Mouse (Mus musculus): ENCODE measurements at regions not wholly inside any gene's neighbourhood (a gene's known extent, or its start where the extent isn't known, plus 50 kb on each side); places are given as distances from the start of the nearest gene placed in this dataset.

DNA sequence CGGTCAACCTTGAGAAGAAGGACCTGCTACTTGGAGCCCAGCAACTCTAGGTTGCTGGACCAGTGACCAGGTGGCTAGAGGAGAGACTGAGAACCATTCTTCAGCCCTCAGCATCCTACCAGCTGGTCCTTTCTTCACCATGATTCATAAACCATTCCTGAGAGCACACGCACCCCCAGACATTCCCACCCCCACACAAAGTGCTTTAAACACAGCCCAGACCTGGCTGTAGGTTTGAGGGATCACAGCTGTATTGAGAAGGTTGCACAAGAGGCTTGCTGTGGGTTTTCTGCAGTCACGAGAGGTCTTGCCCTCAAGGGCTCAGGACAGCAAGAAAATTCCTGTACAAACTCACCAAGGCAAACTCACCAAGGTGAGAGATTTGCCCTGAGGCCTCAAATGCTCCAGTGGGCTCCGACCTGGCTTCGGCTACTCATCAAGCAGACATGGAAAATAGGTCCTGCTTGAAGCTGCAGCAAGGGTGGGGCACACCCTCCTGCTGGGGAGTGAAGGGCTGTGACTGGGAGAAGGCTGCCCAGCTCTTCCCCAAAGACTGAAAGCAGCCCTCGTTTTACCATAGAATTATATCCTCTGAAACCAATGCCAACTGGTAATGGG, 161.9 kb upstream of the Lnx1 start:
- H3K36me3 ChIP-seq: no peaks in the 10 kb centered on the region
- no peak overlapping the region for H3K4me3 ChIP-seq (replicated peaks)
- ATAC-seq (ENCODE audit: low read depth) (no peak), DNase-seq (no peak)
- WGBS (ENCODE audit: insufficient replicate concordance): 54% methylated on average over 6 of the region's 6 CpGs
- H3K27ac ChIP-seq: no peak overlapping the region
- H3K9ac ChIP-seq: no peak overlapping the region
- no peaks in the 10 kb centered on the region for H3K27me3 ChIP-seq
- no peaks in the 10 kb centered on the region for H3K9me3 ChIP-seq (replicated peaks)
- no peaks in the 10 kb centered on the region for H3K4me1 ChIP-seq (replicated peaks)
- H3K4me2 ChIP-seq: no peak overlapping the region

DNA sequence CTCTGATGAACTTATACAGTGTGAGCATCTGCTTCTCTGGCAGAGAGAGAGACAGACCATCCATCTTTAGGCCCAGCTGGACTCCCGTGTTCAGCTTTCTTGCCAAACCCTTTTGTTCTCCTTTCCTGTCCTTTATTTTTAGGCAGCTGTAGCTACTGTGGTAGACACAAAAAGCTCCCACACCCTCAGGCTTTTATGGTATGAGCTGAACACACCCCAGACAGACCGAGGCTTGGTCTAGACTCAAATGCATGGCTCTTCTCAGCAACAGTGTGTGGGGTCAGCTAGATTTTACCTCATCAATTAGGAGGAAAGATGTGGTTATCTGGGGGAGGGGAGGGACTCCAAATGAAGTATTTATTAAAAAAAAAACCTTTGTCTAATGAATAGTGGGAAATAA, 158.6 kb upstream of the Lnx1 start:
- H3K9me3 ChIP-seq (replicated peaks): no peaks in the 10 kb centered on the region

DNA sequence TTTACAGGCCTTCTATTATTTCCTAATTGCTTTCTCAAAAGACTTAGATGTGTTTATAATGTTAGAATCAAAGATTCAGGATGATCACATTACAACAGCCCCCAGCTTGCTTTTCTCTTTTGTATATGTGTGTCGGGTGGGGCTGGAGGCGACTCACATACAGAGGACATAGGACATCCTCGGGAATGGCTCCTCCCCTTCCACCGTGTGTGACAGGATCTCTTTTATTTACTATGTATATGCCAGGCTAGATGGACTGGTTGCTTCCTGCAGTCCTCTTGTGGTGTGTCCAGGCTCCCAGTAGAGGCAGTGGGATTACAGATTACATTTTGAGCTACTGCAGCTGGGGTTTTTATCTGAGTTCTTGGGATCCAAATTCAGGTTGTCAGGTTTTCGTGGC, 155.1 kb upstream of the Lnx1 start:
- DNase-seq: no peak
- no peak overlapping the region for H3K4me3 ChIP-seq (replicated peaks)
- H3K4me2 ChIP-seq: no peak overlapping the region
- H3K36me3 ChIP-seq: no peaks in the 10 kb centered on the region
- WGBS (ENCODE audit: insufficient replicate concordance): 45% methylated on average over 5 of the region's 5 CpGs
- H3K4me1 ChIP-seq (replicated peaks): no peaks in the 10 kb centered on the region
- no peaks in the 10 kb centered on the region for H3K9me3 ChIP-seq (replicated peaks)
- no peak overlapping the region for H3K27ac ChIP-seq
- H3K27me3 ChIP-seq: no peaks in the 10 kb centered on the region
- H3K9ac ChIP-seq: no peak overlapping the region
- ATAC-seq (ENCODE audit: low read depth): no peak

More for the DNA sequence above, 158.6 kb upstream of the Lnx1 start:
- Histone ChIP-seq H3K36me3 (no peaks in the 10 kb centered on the region), H3K9ac (no peak overlapping the region), H3K4me3 (replicated peaks) (no peak overlapping the region), H3K4me2 (no peak overlapping the region), H3K27ac (no peak overlapping the region), H3K4me1 (replicated peaks) (no peaks in the 10 kb centered on the region), H3K27me3 (no peaks in the 10 kb centered on the region)
- whole genome bisulfite sequencing (ENCODE audit: insufficient replicate concordance): 41% methylated on average over 2 of the region's 2 CpGs
- ATAC-seq (ENCODE audit: low read depth): no peak
- DNase-seq: no peak

DNA sequence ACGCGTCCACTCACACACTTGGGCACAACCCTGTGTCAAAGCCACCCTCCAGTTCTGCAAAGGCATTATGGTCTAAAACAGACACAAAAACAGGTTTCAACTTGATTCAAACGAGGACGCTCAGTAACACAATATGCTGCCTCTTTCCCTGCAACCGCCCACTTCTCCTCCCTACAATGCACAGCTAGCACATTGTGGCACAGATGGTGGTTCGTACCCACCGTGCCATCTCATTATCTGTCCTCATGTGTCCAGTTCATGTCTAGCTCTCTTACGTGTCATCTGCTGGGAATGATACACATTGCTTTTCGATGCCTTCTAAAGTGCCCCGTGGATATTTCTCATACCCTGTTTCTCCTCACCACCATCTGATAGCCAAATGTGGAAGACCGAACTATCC, 154.4 kb upstream of the Lnx1 start:
- Histone ChIP-seq H3K4me3 (replicated peaks) (no peak overlapping the region), H3K27ac (no peak overlapping the region), H3K4me2 (no peak overlapping the region), H3K27me3 (no peaks in the 10 kb centered on the region), H3K9me3 (replicated peaks) (no peaks in the 10 kb centered on the region), H3K36me3 (no peaks in the 10 kb centered on the region), H3K9ac (no peak overlapping the region), H3K4me1 (replicated peaks) (no peaks in the 10 kb centered on the region)
- no peak for DNase-seq
- no peak for ATAC-seq (ENCODE audit: low read depth)
- 74% methylated on average over 11 of the region's 11 CpGs for whole genome bisulfite sequencing (ENCODE audit: insufficient replicate concordance)

DNA sequence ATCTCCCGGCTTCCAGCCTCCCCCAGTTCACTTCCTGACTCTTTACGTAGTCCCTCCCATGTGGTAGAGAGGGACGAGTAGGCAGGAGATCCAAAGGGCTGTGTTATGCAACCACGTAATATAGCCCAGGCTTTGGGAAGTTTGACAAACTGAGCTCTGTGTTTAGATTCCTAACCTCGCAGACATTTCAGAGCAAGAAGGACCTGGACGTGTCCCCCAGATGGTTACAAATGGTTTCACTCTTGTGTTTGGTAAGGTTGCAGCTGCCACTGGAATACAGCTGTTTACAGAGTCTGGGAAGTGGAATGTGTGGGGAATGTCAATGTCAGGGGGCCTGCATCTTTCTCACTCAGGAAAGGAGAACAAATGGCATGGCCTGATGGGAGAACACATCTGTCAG, 145.1 kb upstream of the Lnx1 start:
- Histone ChIP-seq H3K4me2 (no peak overlapping the region), H3K27ac (no peak overlapping the region), H3K4me1 (replicated peaks) (no peaks in the 10 kb centered on the region), H3K9me3 (replicated peaks) (no peaks in the 10 kb centered on the region), H3K4me3 (replicated peaks) (no peak overlapping the region), H3K27me3 (no peaks in the 10 kb centered on the region), H3K9ac (no peak overlapping the region), H3K36me3 (no peaks in the 10 kb centered on the region)
- WGBS (ENCODE audit: insufficient replicate concordance): 56% methylated on average over 6 of the region's 6 CpGs
- ATAC-seq (ENCODE audit: low read depth) (no peak), DNase-seq (no peak)

DNA sequence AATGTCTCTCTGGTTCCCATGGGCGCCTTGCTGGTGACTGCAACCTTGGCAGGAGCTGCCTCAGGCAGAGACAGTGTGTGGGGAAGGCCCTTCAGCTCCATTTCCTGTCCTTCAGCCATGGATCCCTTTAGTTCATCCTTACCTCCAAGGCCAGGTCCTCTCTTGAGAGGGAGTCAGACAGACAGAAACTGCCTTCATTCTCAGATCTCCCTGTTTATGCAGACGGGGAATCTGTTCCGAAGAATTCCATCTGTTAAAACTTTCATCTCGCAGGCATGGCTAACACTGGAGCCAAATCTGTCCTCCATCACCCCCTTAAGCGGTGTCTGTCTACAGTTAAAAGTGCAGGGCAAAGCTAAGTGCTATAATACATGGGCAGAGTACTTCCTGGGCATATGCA, 144.0 kb upstream of the Lnx1 start:
- Histone ChIP-seq H3K27me3 (no peaks in the 10 kb centered on the region), H3K4me3 (replicated peaks) (no peak overlapping the region), H3K27ac (no peak overlapping the region), H3K4me2 (no peak overlapping the region), H3K36me3 (no peaks in the 10 kb centered on the region), H3K4me1 (replicated peaks) (no peaks in the 10 kb centered on the region), H3K9ac (no peak overlapping the region), H3K9me3 (replicated peaks) (no peaks in the 10 kb centered on the region)
- 73% methylated on average over 5 of the region's 5 CpGs for WGBS (ENCODE audit: insufficient replicate concordance)
- DNase-seq (no peak), ATAC-seq (ENCODE audit: low read depth) (no peak)

DNA sequence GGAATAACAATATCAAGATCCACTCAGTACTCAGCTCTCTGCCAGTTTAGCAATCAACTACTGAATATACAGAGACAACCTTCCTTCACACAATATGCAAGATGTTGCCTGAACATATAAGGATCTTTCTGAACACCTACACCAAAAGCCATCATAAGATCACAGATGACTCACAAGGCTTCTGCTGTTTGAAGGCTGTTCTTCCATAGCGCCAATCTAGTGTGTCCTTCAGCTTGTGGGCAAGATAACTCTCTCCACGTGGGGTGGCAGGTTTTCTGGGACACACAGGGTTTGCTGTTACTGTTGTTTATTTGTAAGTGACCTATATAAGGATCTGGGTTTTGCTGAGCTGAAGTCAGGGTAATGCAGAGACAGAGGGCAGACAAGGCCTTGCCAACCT, 131.7 kb upstream of the Lnx1 start:
- Histone ChIP-seq H3K4me1 (replicated peaks) (no peaks in the 10 kb centered on the region), H3K36me3 (no peaks in the 10 kb centered on the region), H3K9me3 (replicated peaks) (no peaks in the 10 kb centered on the region), H3K9ac (no peak overlapping the region), H3K27ac (no peak overlapping the region), H3K4me3 (replicated peaks) (no peak overlapping the region), H3K27me3 (no peaks in the 10 kb centered on the region), H3K4me2 (no peak overlapping the region)
- 63% methylated on average over 2 of the region's 2 CpGs for whole genome bisulfite sequencing (ENCODE audit: insufficient replicate concordance)
- no peak for ATAC-seq (ENCODE audit: low read depth)
- DNase-seq: no peak

DNA sequence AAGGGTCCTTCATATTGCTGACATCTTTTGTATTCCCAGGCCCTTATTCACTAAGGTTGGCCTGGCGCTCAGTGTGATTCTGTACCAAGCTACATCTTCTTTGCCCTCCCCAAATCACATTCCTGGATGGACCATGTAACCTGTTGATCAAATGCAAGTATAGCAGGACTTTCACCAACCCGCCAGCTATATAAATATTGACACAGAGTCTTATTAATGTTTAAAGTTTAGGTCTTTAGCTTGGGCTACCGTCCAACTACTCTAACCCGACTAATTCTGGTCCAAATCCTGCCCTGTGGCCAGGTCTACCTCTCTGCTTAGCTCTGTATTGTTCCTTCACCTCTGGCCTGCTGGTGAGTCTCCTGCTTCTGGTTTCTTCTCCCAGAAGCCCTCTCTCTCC, 131.2 kb upstream of the Lnx1 start:
- no peak overlapping the region for H3K27ac ChIP-seq
- ATAC-seq (ENCODE audit: low read depth): no peak
- no peak overlapping the region for H3K9ac ChIP-seq
- H3K4me2 ChIP-seq: no peak overlapping the region
- H3K36me3 ChIP-seq: no peaks in the 10 kb centered on the region
- H3K4me1 ChIP-seq (replicated peaks): no peaks in the 10 kb centered on the region
- H3K9me3 ChIP-seq (replicated peaks): no peaks in the 10 kb centered on the region
- H3K4me3 ChIP-seq (replicated peaks): no peak overlapping the region
- DNase-seq: no peak
- WGBS (ENCODE audit: insufficient replicate concordance): 66% methylated on average over 4 of the region's 4 CpGs
- H3K27me3 ChIP-seq: no peaks in the 10 kb centered on the region

DNA sequence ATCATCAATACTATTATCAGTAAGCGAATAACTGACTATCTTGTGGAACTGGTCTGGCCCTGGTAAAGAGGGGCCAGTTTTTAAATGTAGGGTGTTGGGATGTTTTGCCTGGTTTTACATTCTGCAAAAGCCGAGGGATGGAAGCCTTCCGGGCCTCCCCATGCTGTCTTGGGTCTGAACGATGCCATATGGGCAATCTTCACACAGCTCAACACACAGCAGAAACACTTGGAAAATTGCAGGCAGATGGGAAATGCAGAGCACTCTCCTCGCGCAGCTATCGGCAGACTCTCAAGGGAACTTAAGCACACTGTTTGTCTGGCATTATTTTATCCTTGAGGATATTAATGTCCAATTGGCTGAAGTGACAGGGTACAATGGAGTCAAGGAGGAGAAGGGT, 129.3 kb upstream of the Lnx1 start:
- Histone ChIP-seq H3K4me2 (no peak overlapping the region), H3K4me3 (replicated peaks) (no peak overlapping the region), H3K27me3 (no peaks in the 10 kb centered on the region), H3K27ac (no peak overlapping the region), H3K9ac (no peak overlapping the region), H3K4me1 (replicated peaks) (no peaks in the 10 kb centered on the region), H3K9me3 (replicated peaks) (no peaks in the 10 kb centered on the region), H3K36me3 (no peaks in the 10 kb centered on the region)
- no peak for DNase-seq
- 80% methylated on average over 7 of the region's 7 CpGs for WGBS (ENCODE audit: insufficient replicate concordance)
- no peak for ATAC-seq (ENCODE audit: low read depth)

DNA sequence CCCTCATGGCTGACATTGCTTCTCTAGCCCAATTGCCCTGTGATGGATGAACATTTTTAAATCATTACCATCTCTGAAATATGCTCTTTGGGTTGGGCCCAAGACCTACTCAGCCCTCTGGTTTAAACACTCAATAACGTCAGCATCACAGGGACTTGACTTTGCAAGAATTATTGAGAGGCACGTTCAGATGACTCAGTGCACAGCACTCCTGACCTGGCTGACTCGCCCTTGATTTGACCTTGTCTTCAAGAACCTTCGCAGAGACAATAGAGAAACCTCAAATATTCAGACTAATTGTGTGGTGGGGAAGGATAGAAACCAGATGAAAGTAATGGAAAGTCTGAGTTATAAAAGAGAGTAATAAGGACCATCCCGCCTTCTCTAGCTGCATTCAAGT, 127.9 kb upstream of the Lnx1 start:
- H3K4me3 ChIP-seq (replicated peaks): no peak overlapping the region
- 59% methylated on average over 5 of the region's 5 CpGs for WGBS (ENCODE audit: insufficient replicate concordance)

DNA sequence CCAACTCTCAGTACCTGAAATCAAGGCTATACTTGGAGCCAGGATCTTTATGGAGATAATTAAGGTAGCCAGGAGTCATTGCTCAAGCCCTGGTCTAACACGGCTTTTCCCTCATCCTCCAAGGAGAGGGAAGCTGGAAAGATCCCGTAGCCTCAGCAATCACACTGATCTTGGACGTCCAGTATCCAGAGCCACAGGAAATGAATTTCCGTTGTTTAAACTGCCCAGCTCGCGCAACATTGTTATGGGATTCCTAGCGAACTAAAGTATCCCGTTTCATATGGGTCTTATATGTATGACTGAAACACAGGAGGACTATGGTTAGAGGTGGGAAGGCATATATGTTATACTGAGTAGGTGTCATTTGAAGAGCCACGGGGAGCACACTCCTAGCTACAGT, 126.3 kb upstream of the Lnx1 start:
- no peak overlapping the region for H3K4me3 ChIP-seq (replicated peaks)
- 71% methylated on average over 9 of the region's 9 CpGs for WGBS (ENCODE audit: insufficient replicate concordance)
- H3K4me2 ChIP-seq: no peak overlapping the region
- H3K9ac ChIP-seq: no peak overlapping the region
- H3K4me1 ChIP-seq (replicated peaks): no peaks in the 10 kb centered on the region
- ATAC-seq (ENCODE audit: low read depth) (no peak), DNase-seq (no peak)
- H3K36me3 ChIP-seq: no peaks in the 10 kb centered on the region
- no peak overlapping the region for H3K27ac ChIP-seq
- no peaks in the 10 kb centered on the region for H3K9me3 ChIP-seq (replicated peaks)
- no peaks in the 10 kb centered on the region for H3K27me3 ChIP-seq

More for the DNA sequence above, 127.9 kb upstream of the Lnx1 start:
- no peak overlapping the region for H3K9ac ChIP-seq
- H3K36me3 ChIP-seq: no peaks in the 10 kb centered on the region
- no peak for ATAC-seq (ENCODE audit: low read depth)
- H3K4me2 ChIP-seq: no peak overlapping the region
- H3K27ac ChIP-seq: no peak overlapping the region
- no peaks in the 10 kb centered on the region for H3K9me3 ChIP-seq (replicated peaks)
- no peak for DNase-seq
- H3K4me1 ChIP-seq (replicated peaks): no peaks in the 10 kb centered on the region
- H3K27me3 ChIP-seq: no peaks in the 10 kb centered on the region

DNA sequence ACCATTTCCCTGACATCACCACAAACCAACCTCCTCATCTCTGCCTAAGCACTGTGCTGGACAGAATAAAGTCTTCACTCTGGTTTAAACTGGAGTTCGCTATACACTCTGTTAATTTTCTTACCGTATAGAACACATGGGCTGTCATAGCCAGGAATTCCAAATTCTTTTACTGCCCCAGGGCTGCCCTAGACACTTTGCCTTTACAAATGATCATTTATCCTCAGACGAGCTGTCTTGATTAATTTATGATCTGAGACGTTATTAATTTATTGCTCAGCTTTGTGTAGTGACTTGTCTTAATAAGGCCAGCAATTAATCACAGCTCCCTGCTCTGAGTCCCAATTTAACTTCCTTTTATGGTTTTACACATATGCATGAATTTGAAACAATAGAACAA, 125.2 kb upstream of the Lnx1 start:
- no peak for ATAC-seq (ENCODE audit: low read depth)
- Histone ChIP-seq H3K9ac (no peak overlapping the region), H3K4me2 (no peak overlapping the region), H3K4me1 (replicated peaks) (no peaks in the 10 kb centered on the region), H3K36me3 (no peaks in the 10 kb centered on the region), H3K4me3 (replicated peaks) (no peak overlapping the region), H3K27ac (no peak overlapping the region), H3K9me3 (replicated peaks) (no peaks in the 10 kb centered on the region), H3K27me3 (no peaks in the 10 kb centered on the region)
- DNase-seq: no peak
- 62% methylated on average over 4 of the region's 4 CpGs for WGBS (ENCODE audit: insufficient replicate concordance)
